Comparison of ENCODE assay signal across 27 mouse cellular contexts in the genomic region with DNA sequence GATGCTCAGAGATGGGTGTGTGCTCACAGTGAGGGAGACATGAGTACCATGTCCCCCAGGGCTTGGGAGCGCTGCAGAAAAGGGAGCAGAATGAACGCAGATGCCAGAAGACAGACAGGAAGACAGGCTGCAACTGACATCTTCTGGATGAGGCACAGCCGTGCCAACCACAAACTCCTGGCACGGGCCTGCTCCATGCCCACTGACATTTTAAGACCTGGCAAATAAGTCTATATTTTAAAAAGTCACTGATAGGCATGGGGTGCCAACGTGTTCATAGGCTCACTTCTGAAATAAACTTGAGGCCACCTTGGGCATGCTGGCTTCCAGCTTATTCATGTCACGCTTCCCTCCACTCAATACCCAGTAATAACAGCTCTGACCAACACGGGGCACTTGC. TPM values are rescaled to one million over a fixed set of nuclear protein-coding genes. Genes with fewer than 3 reads are reported as not detected.
DNase-seq lines count a peak whose midpoint lies in the region; ATAC-seq lines count a peak whose summit lies in the region.
"Had no signal": no experiment of that assay in that cellular context is flagged by ENCODE, and none has a peak within 500 bp of the region (broad histone marks: within the 10 kb centered on the region; RNA-seq: fewer than 3 reads in every experiment).

No protein-coding gene starts in this region.

- no peaks in the 10 kb centered on the region for H3K27me3 ChIP-seq in midbrain, embryonic 15.5 days (replicated peaks)
- no peaks in the 10 kb centered on the region for H3K27me3 ChIP-seq in midbrain, embryonic 13.5 days
- H3K27me3 ChIP-seq: embryonic facial prominence, embryonic 13.5 days; forebrain, embryonic 12.5 days; forebrain, embryonic 15.5 days; heart, embryonic 13.5 days had no signal

- H3K4me3 ChIP-seq in midbrain, embryonic 15.5 days: no peak overlapping the region
- no peak overlapping the region for H3K4me3 ChIP-seq in midbrain, embryonic 13.5 days (replicated peaks)
- H3K4me3 ChIP-seq: embryonic facial prominence, embryonic 10.5 days; embryonic facial prominence, embryonic 13.5 days; erythroblast, embryonic 14.5 days; forebrain, embryonic 12.5 days; forebrain, embryonic 15.5 days; heart, embryonic 13.5 days had no signal

- H3K4me2 ChIP-seq in midbrain, embryonic 15.5 days: no peak overlapping the region
- no peak overlapping the region for H3K4me2 ChIP-seq in midbrain, embryonic 13.5 days (replicated peaks)
- H3K4me2 ChIP-seq: embryonic facial prominence, embryonic 13.5 days; forebrain, embryonic 12.5 days; forebrain, embryonic 15.5 days; heart, embryonic 13.5 days; hindbrain, embryonic 14.5 days had no signal

- 94% methylated on average over 7 of the region's 7 CpGs for WGBS in midbrain, embryonic 15.5 days
- WGBS in midbrain, embryonic 13.5 days: 87% methylated on average over 7 of the region's 7 CpGs

- H3K9ac ChIP-seq in midbrain, embryonic 15.5 days: no peak overlapping the region
- H3K9ac ChIP-seq in midbrain, embryonic 13.5 days (replicated peaks): no peak overlapping the region
- H3K9ac ChIP-seq: embryonic facial prominence, embryonic 13.5 days; forebrain, embryonic 12.5 days; forebrain, embryonic 15.5 days; heart, embryonic 13.5 days; hindbrain, embryonic 14.5 days had no signal

- no peaks in the 10 kb centered on the region for H3K9me3 ChIP-seq in midbrain, embryonic 15.5 days
- H3K9me3 ChIP-seq in midbrain, embryonic 13.5 days: no peaks in the 10 kb centered on the region
- H3K9me3 ChIP-seq: embryonic facial prominence, embryonic 10.5 days; embryonic facial prominence, embryonic 13.5 days; forebrain, embryonic 12.5 days; forebrain, embryonic 15.5 days; heart, embryonic 13.5 days had no signal

- H3K27ac ChIP-seq in midbrain, embryonic 15.5 days: peak overlapping the region; percentile 29; the same call in 1 of the 2 replicates
- H3K27ac ChIP-seq in midbrain, embryonic 13.5 days: no peak overlapping the region
- H3K27ac ChIP-seq: embryonic facial prominence, embryonic 10.5 days; embryonic facial prominence, embryonic 13.5 days; forebrain, embryonic 12.5 days; forebrain, embryonic 15.5 days; heart, embryonic 13.5 days; hindbrain, embryonic 14.5 days; hindbrain, postnatal 0 days had no signal

- peak; percentile 55 for DNase-seq in thymus, postnatal 14 days
- peak; percentile 27 to 48 for DNase-seq in thymus, postnatal 36 days
- no peak for DNase-seq in ovary, postnatal 36 days (ENCODE audit: low spot score)
- DNase-seq in T-cell, adult 2 months (ENCODE audit: low spot score): no peak
- DNase-seq: adrenal gland, adult 8-10 months; adrenal gland, postnatal 25 days; cerebellum, adult 11-12 months; cerebellum, adult 8-10 months; cerebellum, postnatal 10 days; cerebellum, postnatal 36 days; embryo, embryonic 11 days; gastrocnemius, postnatal 10 days; heart, adult 18-20 months; heart, postnatal 14 days; heart, postnatal 4 days had no signal

- H3K4me1 ChIP-seq in midbrain, embryonic 15.5 days: 0 out of 2 replicates have a peak, but pooled peaks cover 2% of the 10 kb centered on the region
- 0 out of 2 replicates have a peak, but pooled peaks cover 8% of the 10 kb centered on the region for H3K4me1 ChIP-seq in midbrain, embryonic 13.5 days (replicated peaks)
- H3K4me1 ChIP-seq: embryonic facial prominence, embryonic 13.5 days; forebrain, embryonic 15.5 days; heart, embryonic 13.5 days had no signal

- H3K36me3 ChIP-seq in midbrain, embryonic 15.5 days (replicated peaks): no peaks in the 10 kb centered on the region
- H3K36me3 ChIP-seq in midbrain, embryonic 13.5 days: no peaks in the 10 kb centered on the region
- H3K36me3 ChIP-seq: embryonic facial prominence, embryonic 10.5 days; embryonic facial prominence, embryonic 13.5 days; forebrain, embryonic 12.5 days; forebrain, embryonic 15.5 days had no signal

- ATAC-seq in midbrain, embryonic 15.5 days (replicated peaks): no peak
- no peak for ATAC-seq in midbrain, embryonic 13.5 days
- ATAC-seq: activated CD4-positive, CD25-positive, alpha-beta regulatory T cell, adult 4 months; CD4-positive, CD25-positive, alpha-beta regulatory T cell, adult 4 months; forebrain, embryonic 15.5 days; hindbrain, postnatal 0 days had no signal

RNA-seq across cellular contexts. Expression of a gene that starts 20.9 kb away (rescaled TPM):
- polyA plus RNA-seq in midbrain, embryonic 15.5 days (2015; fragmentation: Nextera tagmentation; extraction: Ambion mirVana): 0.49 and 0.56 TPM in 2 replicates
- polyA plus RNA-seq in midbrain, embryonic 13.5 days (2015; fragmentation: Nextera tagmentation; extraction: Ambion mirVana): 0.24 and 0.50 TPM in 2 replicates
- polyA plus RNA-seq: activated CD4-positive, CD25-positive, alpha-beta regulatory T cell, adult 4 months had no signal

RNA-seq across cellular contexts. Expression of a gene that starts 28.0 kb away (rescaled TPM):
- polyA plus RNA-seq in midbrain, embryonic 15.5 days (2015; fragmentation: Nextera tagmentation; extraction: Ambion mirVana): 22.0 and 23.5 TPM in 2 replicates
- polyA plus RNA-seq in midbrain, embryonic 13.5 days (2015; fragmentation: Nextera tagmentation; extraction: Ambion mirVana): 13.0 and 14.8 TPM in 2 replicates

Comparison
In these comparisons a context has a peak if more than half of its experiments do, and no peak if none do; other contexts are left out.
1. DNase-seq: peak in thymus, postnatal 14 days (single experiment) and thymus, postnatal 36 days (2 of 2); none in ovary, postnatal 36 days (single experiment) and T-cell, adult 2 months (single experiment).